Comparison of ENCODE assay signal across 31 mouse cellular contexts in genomic region chr4:136083269-136084105, GRCm38 (mm10). TPM values are rescaled to one million over a fixed set of nuclear protein-coding genes. Genes with fewer than 3 reads are reported as not detected.
A peak's percentile ranks its signal among the peaks of the same experiment; 100 is the strongest.
DNase-seq lines count a peak whose midpoint lies in the region; ATAC-seq and TF ChIP-seq lines count a peak whose summit lies in the region.
"Had no signal": no experiment of that assay in that cellular context is flagged by ENCODE, and none has a peak within 500 bp of the region (broad histone marks: within the 10 kb centered on the region; RNA-seq: fewer than 3 reads in every experiment).

No protein-coding gene starts in this region.

- H3K9ac ChIP-seq in intestine, embryonic 15.5 days, result no peak overlapping the region
- H3K9ac ChIP-seq in intestine, embryonic 16.5 days (ENCODE audit: low read depth, low read length), result no peak overlapping the region
- no peak overlapping the region for H3K9ac ChIP-seq in lung, embryonic 14.5 days
- H3K9ac ChIP-seq: embryonic facial prominence, embryonic 12.5 days; forebrain, embryonic 15.5 days; heart, embryonic 15.5 days; hindbrain, embryonic 13.5 days; liver, embryonic 12.5 days; liver, postnatal 0 days; neural tube, embryonic 15.5 days had no signal

- no peak overlapping the region for H3K27ac ChIP-seq in intestine, embryonic 15.5 days
- no peak overlapping the region for H3K27ac ChIP-seq in intestine, embryonic 16.5 days (ENCODE audit: low read length)
- no peak overlapping the region for H3K27ac ChIP-seq in lung, embryonic 14.5 days (ENCODE audit: low read depth)
- peak overlapping the region; percentile 41 for H3K27ac ChIP-seq in thymus, adult 2 months (ENCODE audit: control insufficient read depth, insufficient read depth, low read length)
- H3K27ac ChIP-seq: embryonic facial prominence, embryonic 12.5 days; forebrain, embryonic 10.5 days; forebrain, embryonic 15.5 days; heart, embryonic 10.5 days; heart, embryonic 15.5 days; hindbrain, embryonic 13.5 days; liver, embryonic 12.5 days; neural tube, embryonic 15.5 days; stomach, postnatal 0 days had no signal

- no peak for TF ChIP-seq POLR2A in lung, adult 2 months (IDR thresholded peaks at IDR 0.05; ENCODE audit: borderline replicate concordance, extremely low read depth, low read depth, low read length)
- TF ChIP-seq POLR2A in thymus, adult 2 months (IDR thresholded peaks at IDR 0.05; ENCODE audit: control insufficient read depth, extremely low read depth, insufficient read depth, low read length, poor library complexity), result no peak

- H3K36me3 ChIP-seq in intestine, embryonic 15.5 days, result no peaks in the 10 kb centered on the region
- H3K36me3 ChIP-seq in intestine, embryonic 16.5 days (ENCODE audit: control insufficient read depth, insufficient read depth, low read length), result no peaks in the 10 kb centered on the region
- no peaks in the 10 kb centered on the region for H3K36me3 ChIP-seq in lung, embryonic 14.5 days (ENCODE audit: insufficient read depth)
- H3K36me3 ChIP-seq in thymus, adult 2 months (ENCODE audit: control insufficient read depth, insufficient read depth, low read length), result no peaks in the 10 kb centered on the region
- H3K36me3 ChIP-seq: embryonic facial prominence, embryonic 12.5 days; forebrain, embryonic 10.5 days; forebrain, embryonic 15.5 days; heart, embryonic 10.5 days; heart, embryonic 15.5 days; hindbrain, embryonic 13.5 days; liver, embryonic 12.5 days; neural tube, embryonic 15.5 days had no signal

- H3K4me1 ChIP-seq in intestine, embryonic 15.5 days (replicated peaks), result peaks cover 9% of the 10 kb centered on the region
- H3K4me1 ChIP-seq in intestine, embryonic 16.5 days (ENCODE audit: control insufficient read depth, insufficient read depth, low read length), result 0 out of 2 replicates have a peak, but pooled peaks cover 5% of the 10 kb centered on the region
- H3K4me1 ChIP-seq in lung, embryonic 14.5 days (ENCODE audit: insufficient read depth), result no peaks in the 10 kb centered on the region; the same call in 1 of the 2 replicates
- H3K4me1 ChIP-seq in lung, adult 2 months (ENCODE audit: control insufficient read depth, insufficient read depth, low read length), result no peaks in the 10 kb centered on the region
- H3K4me1 ChIP-seq in thymus, adult 2 months (replicated peaks; ENCODE audit: control insufficient read depth, insufficient read depth, low read length), result peaks cover 68% of the 10 kb centered on the region
- H3K4me1 ChIP-seq: liver, embryonic 12.5 days had no signal

- DNase-seq in lung, embryonic 14.5 days, result peak; percentile 58
- DNase-seq in lung, adult 2 months, result no peak
- DNase-seq in thymus, adult 2 months, result peak; percentile 35
- no peak for DNase-seq in thymus, postnatal 0 days (ENCODE audit: low spot score)
- DNase-seq in MEL-GATA-1-ER (ENCODE audit: extremely low read depth, low read depth), result peak; percentile 54
- DNase-seq in retina, postnatal 1 day, result no peak
- DNase-seq: adrenal gland, adult 2 months; cerebellum, adult 8-10 months; cerebellum, postnatal 25 days; gastrocnemius, postnatal 25 days; heart, adult 11 months; kidney, adult 11 months; layer of hippocampus, postnatal 36 days; left cerebral cortex, postnatal 4 days; liver, postnatal 0 days; midbrain, embryonic 14.5 days; right cerebral cortex, postnatal 25 days; spleen, adult 18-20 months had no signal

- H3K4me3 ChIP-seq in intestine, embryonic 15.5 days (replicated peaks), result no peak overlapping the region
- no peak overlapping the region for H3K4me3 ChIP-seq in intestine, embryonic 16.5 days (ENCODE audit: low read length)
- no peak overlapping the region for H3K4me3 ChIP-seq in lung, embryonic 14.5 days (ENCODE audit: low read depth, low read length)
- no peak overlapping the region for H3K4me3 ChIP-seq in lung, adult 2 months (replicated peaks; ENCODE audit: extremely low read depth, low read depth, low read length)
- H3K4me3 ChIP-seq in thymus, adult 2 months (ENCODE audit: control insufficient read depth, insufficient read depth, low read length), result no peak overlapping the region
- H3K4me3 ChIP-seq: embryonic facial prominence, embryonic 12.5 days; forebrain, embryonic 10.5 days; forebrain, embryonic 15.5 days; heart, embryonic 10.5 days; heart, embryonic 15.5 days; hindbrain, embryonic 13.5 days; liver, embryonic 12.5 days; neural tube, embryonic 15.5 days had no signal

- H3K9me3 ChIP-seq in intestine, embryonic 15.5 days, result no peaks in the 10 kb centered on the region
- no peaks in the 10 kb centered on the region for H3K9me3 ChIP-seq in intestine, embryonic 16.5 days (ENCODE audit: control insufficient read depth, low read length)
- H3K9me3 ChIP-seq in lung, embryonic 14.5 days (ENCODE audit: low read depth, low read length), result no peaks in the 10 kb centered on the region
- H3K9me3 ChIP-seq: embryonic facial prominence, embryonic 12.5 days; forebrain, embryonic 10.5 days; forebrain, embryonic 15.5 days; heart, embryonic 10.5 days; heart, embryonic 15.5 days; hindbrain, embryonic 13.5 days; liver, embryonic 12.5 days; neural tube, embryonic 15.5 days had no signal

- 0 out of 2 replicates have a peak, but pooled peaks have one; percentile 31 for ATAC-seq in intestine, embryonic 15.5 days
- ATAC-seq in intestine, embryonic 16.5 days, result no peak
- no peak for ATAC-seq in lung, embryonic 14.5 days (ENCODE audit: insufficient read depth)
- ATAC-seq: activated CD4-positive, CD25-positive, alpha-beta regulatory T cell, adult 4 months; CD4-positive, CD25-positive, alpha-beta regulatory T cell, adult 4 months; forebrain, embryonic 15.5 days; liver, embryonic 12.5 days; liver, postnatal 0 days had no signal

- no peak overlapping the region for H3K4me2 ChIP-seq in intestine, embryonic 15.5 days (replicated peaks)
- H3K4me2 ChIP-seq in intestine, embryonic 16.5 days (ENCODE audit: low read depth, low read length), result no peak overlapping the region
- H3K4me2 ChIP-seq in lung, embryonic 14.5 days, result no peak overlapping the region
- H3K4me2 ChIP-seq: embryonic facial prominence, embryonic 12.5 days; forebrain, embryonic 15.5 days; heart, embryonic 15.5 days; hindbrain, embryonic 13.5 days; liver, embryonic 12.5 days; neural tube, embryonic 15.5 days had no signal

- peaks cover 29% of the 10 kb centered on the region for H3K27me3 ChIP-seq in intestine, embryonic 15.5 days (replicated peaks)
- peaks cover 12% of the 10 kb centered on the region; the same call in 1 of the 2 replicates for H3K27me3 ChIP-seq in intestine, embryonic 16.5 days (replicated peaks; ENCODE audit: control insufficient read depth, insufficient read depth, low read length)
- peaks cover 21% of the 10 kb centered on the region for H3K27me3 ChIP-seq in lung, embryonic 14.5 days (ENCODE audit: insufficient read depth, low read length)
- no peaks in the 10 kb centered on the region for H3K27me3 ChIP-seq in thymus, adult 2 months (ENCODE audit: control insufficient read depth, insufficient read depth, low read length)

- TF ChIP-seq CTCF in lung, embryonic 14.5 days (IDR thresholded peaks at IDR 0.05; ENCODE audit: low read depth), result no peak
- TF ChIP-seq CTCF in lung, adult 2 months (IDR thresholded peaks at IDR 0.05; ENCODE audit: insufficient read depth, low read length), result no peak
- TF ChIP-seq CTCF in thymus, adult 2 months (IDR thresholded peaks at IDR 0.05; ENCODE audit: borderline replicate concordance, control insufficient read depth, extremely low read depth, insufficient read depth, low read length, poor library complexity), result no peak

- 66% methylated on average over 18 of the region's 19 CpGs for WGBS in intestine, embryonic 15.5 days
- 66% methylated on average over 19 of the region's 19 CpGs for WGBS in intestine, embryonic 16.5 days
- WGBS in lung, embryonic 14.5 days, result 57% methylated on average over 19 of the region's 19 CpGs
- WGBS in lung, adult 2 months, result 66% methylated on average over 19 of the region's 19 CpGs
- WGBS in thymus, adult 2 months, result 78% methylated on average over 19 of the region's 19 CpGs

RNA-seq across cellular contexts. Expression of gene Rpl11, which starts 30.3 kb away (rescaled TPM):
- polyA plus RNA-seq in intestine, embryonic 15.5 days (2015; fragmentation: Nextera tagmentation; extraction: Ambion mirVana), result 464 and 472 TPM in 2 replicates
- 407 and 467 TPM in 2 replicates for polyA plus RNA-seq in intestine, embryonic 16.5 days (2015; fragmentation: Nextera tagmentation; extraction: Ambion mirVana)
- 548 and 564 TPM in 2 replicates for polyA plus RNA-seq in lung, embryonic 14.5 days (2014; fragmentation: Nextera tagmentation; extraction: Ambion mirVana)
- 181 and 218 TPM in 2 replicates for polyA plus RNA-seq in lung, adult 2 months (2012; rRNA removed)
- polyA plus RNA-seq in thymus, adult 2 months (2012; rRNA removed), result 418 and 466 TPM in 2 replicates
- 717 and 718 TPM in 2 replicates for polyA plus RNA-seq in thymus, postnatal 0 days (2015; fragmentation: Nextera tagmentation; extraction: Ambion mirVana)

RNA-seq across cellular contexts. Expression of gene Id3, which starts 59.8 kb away (rescaled TPM):
- polyA plus RNA-seq in intestine, embryonic 15.5 days (2015; fragmentation: Nextera tagmentation; extraction: Ambion mirVana), result 269 and 285 TPM in 2 replicates
- polyA plus RNA-seq in intestine, embryonic 16.5 days (2015; fragmentation: Nextera tagmentation; extraction: Ambion mirVana), result 232 and 245 TPM in 2 replicates
- polyA plus RNA-seq in lung, embryonic 14.5 days (2014; fragmentation: Nextera tagmentation; extraction: Ambion mirVana), result 469 and 477 TPM in 2 replicates
- polyA plus RNA-seq in lung, adult 2 months (2012; rRNA removed), result 390 and 505 TPM in 2 replicates
- polyA plus RNA-seq in thymus, adult 2 months (2012; rRNA removed), result 312 and 357 TPM in 2 replicates
- polyA plus RNA-seq in thymus, postnatal 0 days (2015; fragmentation: Nextera tagmentation; extraction: Ambion mirVana), result 262 and 327 TPM in 2 replicates

Comparison
In these comparisons a context has a peak if more than half of its experiments do, and no peak if none do; other contexts are left out.
1. DNase-seq: peak in lung, embryonic 14.5 days (single experiment), thymus, adult 2 months (single experiment) and MEL-GATA-1-ER (single experiment); none in lung, adult 2 months (single experiment), thymus, postnatal 0 days (single experiment) and retina, postnatal 1 day (single experiment).